Mouse (Mus musculus) neural tube, embryonic 11.5 days (tissue): ENCODE results near the gene Cacnb4. TPM values are rescaled to one million over a fixed set of nuclear protein-coding genes. Genes with fewer than 3 reads are reported as not detected.

Source experiments
- ATAC-seq: fragments of 200-750 bp; cut with Nextera tagmentation; 2 replicates; pipeline ENCODE4 v1.8.0; 2017; ENCODE audit warnings: moderate number of reproducible peaks, mild to moderate bottlenecking, moderate TSS enrichment, moderate library complexity; ENCODE audit not compliant: insufficient read depth, low FRiP score, low TSS enrichment
- DNase-seq: peaks from one replicate; pipeline ENCODE4 v3.0.0-alpha.2; 2015; ENCODE audit warnings: low spot score
- H3K27ac ChIP-seq: fragments of 300-500 bp; sonication (generic); 2 replicates; pipeline ENCODE4 v1.5.1; 2014; ENCODE audit warnings: low read depth, mild to moderate bottlenecking, low read length
- H3K27me3 ChIP-seq: fragments of 300-500 bp; sonication (generic); 2 replicates; pipeline ENCODE4 v1.6.1; 2014; ENCODE audit warnings: mild to moderate bottlenecking, low read length, mixed read lengths; ENCODE audit not compliant: control insufficient read depth, insufficient read depth
- H3K36me3 ChIP-seq: fragments of 300-500 bp; sonication (generic); 2 replicates; pipeline ENCODE4 v1.6.1; 2014; ENCODE audit warnings: mild to moderate bottlenecking, low read length, moderate library complexity, mixed read lengths; ENCODE audit not compliant: control insufficient read depth, insufficient read depth
- H3K4me1 ChIP-seq: fragments of 300-500 bp; sonication (generic); 2 replicates; pipeline ENCODE4 v1.6.1; 2014; ENCODE audit warnings: low read length, mixed read lengths; ENCODE audit not compliant: control insufficient read depth, insufficient read depth
- H3K4me2 ChIP-seq: fragments of 300-500 bp; sonication (generic); 2 replicates; pipeline ENCODE4 v1.6.1; 2014; ENCODE audit warnings: low read depth, mild to moderate bottlenecking, moderate library complexity
- H3K4me3 ChIP-seq: fragments of 300-500 bp; sonication (generic); 2 replicates; pipeline ENCODE4 v1.5.1; 2014; ENCODE audit warnings: low read depth, low read length
- H3K9ac ChIP-seq: fragments of 300-500 bp; sonication (generic); 2 replicates; pipeline ENCODE4 v1.6.1; 2014; ENCODE audit warnings: mild to moderate bottlenecking, low read length
- H3K9me3 ChIP-seq: fragments of 300-500 bp; sonication (generic); 2 replicates; pipeline ENCODE4 v1.6.1; 2016; ENCODE audit warnings: low read length; ENCODE audit not compliant: control insufficient read depth
- WGBS: fragments of 180-500 bp; shearing (Covaris S2); extraction: QIAGEN DNeasy Blood & Tissue Kit; methylation state at CpG from one replicate; pipeline ENCODE4 v1.1.7; 2014; 5-methylcytosine and 5-hydroxymethylcytosine counted together
- polyA plus RNA-seq: library from polyadenylated mRNA; unstranded; fragments of >200 nt; fragmentation: Nextera tagmentation; extraction: Ambion mirVana; gene quantifications from 2 replicates; pipeline ENCODE4 v1.2.1, GENCODE M21; 2014

Gene Cacnb4
- polyA plus RNA-seq, 1 experiment from 2014 or later = 3.2 TPM

- Histone ChIP-seq H3K36me3 (no peaks in the 10 kb centered on the region), H3K9ac (no peak overlapping the region), H3K27me3 (no peaks in the 10 kb centered on the region), H3K9me3 (no peaks in the 10 kb centered on the region), H3K27ac (no peak overlapping the region), H3K4me3 (no peak overlapping the region), H3K4me2 (no peak overlapping the region), H3K4me1 (no peaks in the 10 kb centered on the region)
- no peak for DNase-seq
- WGBS = 84% methylated on average over 7 of the region's 7 CpGs
- no peak for ATAC-seq
Observed at GRCm38 (mm10) chr2:52561137-52561536, 115.5 kb downstream of the Cacnb4 start.

GRCm38 (mm10) chr2:52560266-52560665 lies 116.4 kb downstream of the Cacnb4 start:
- DNase-seq (no peak), ATAC-seq (no peak)
- 81% methylated on average over 2 of the region's 2 CpGs for WGBS

GRCm38 (mm10) chr2:52558411-52558810 lies 118.2 kb downstream of the Cacnb4 start:
- Histone ChIP-seq H3K4me1 (no peaks in the 10 kb centered on the region), H3K9ac (no peak overlapping the region; the same call in 1 of the 2 replicates), H3K27ac (no peak overlapping the region), H3K36me3 (no peaks in the 10 kb centered on the region), H3K4me3 (no peak overlapping the region), H3K27me3 (no peaks in the 10 kb centered on the region), H3K9me3 (no peaks in the 10 kb centered on the region), H3K4me2 (peak overlapping the region; percentile 28)
- peak; percentile 90 for ATAC-seq
- peak; percentile 48 for DNase-seq
- 47% methylated on average over 8 of the region's 8 CpGs for WGBS

More at GRCm38 (mm10) chr2:52560266-52560665, 116.4 kb downstream of the Cacnb4 start:
- Histone ChIP-seq H3K4me2 (no peak overlapping the region), H3K27ac (no peak overlapping the region), H3K4me3 (no peak overlapping the region), H3K36me3 (no peaks in the 10 kb centered on the region), H3K27me3 (no peaks in the 10 kb centered on the region), H3K4me1 (no peaks in the 10 kb centered on the region), H3K9me3 (no peaks in the 10 kb centered on the region), H3K9ac (no peak overlapping the region)

- Histone ChIP-seq H3K27ac (0 out of 2 replicates have a peak overlapping the region, but pooled peaks have one; percentile 9), H3K4me1 (no peaks in the 10 kb centered on the region), H3K4me2 (peak overlapping the region; percentile 28), H3K9ac (peak overlapping the region; percentile 10), H3K36me3 (no peaks in the 10 kb centered on the region), H3K9me3 (no peaks in the 10 kb centered on the region), H3K27me3 (no peaks in the 10 kb centered on the region), H3K4me3 (peak overlapping the region; percentile 3)
- WGBS = 51% methylated on average over 12 of the region's 12 CpGs
- ATAC-seq (peak; percentile 68), DNase-seq (peak; percentile 27)
Observed at GRCm38 (mm10) chr2:52557503-52558275, 118.9 kb downstream of the Cacnb4 start.

GRCm38 (mm10) chr2:52556961-52557326 lies 119.7 kb downstream of the Cacnb4 start:
- no peaks in the 10 kb centered on the region for H3K36me3 ChIP-seq
- ATAC-seq (no peak), DNase-seq (no peak)
- no peaks in the 10 kb centered on the region for H3K27me3 ChIP-seq
- WGBS = 84% methylated on average over 4 of the region's 4 CpGs
- no peak overlapping the region for H3K9ac ChIP-seq
- H3K4me1 ChIP-seq = no peaks in the 10 kb centered on the region
- no peaks in the 10 kb centered on the region for H3K9me3 ChIP-seq
- H3K4me3 ChIP-seq = no peak overlapping the region
- H3K27ac ChIP-seq = no peak overlapping the region
- H3K4me2 ChIP-seq = peak overlapping the region; percentile 13; the same call in 1 of the 2 replicates

GRCm38 (mm10) chr2:52556298-52556960 lies 120.2 kb downstream of the Cacnb4 start:
- DNase-seq (no peak), ATAC-seq (no peak)
- Histone ChIP-seq H3K27ac (no peak overlapping the region), H3K4me2 (no peak overlapping the region), H3K4me3 (no peak overlapping the region), H3K9ac (no peak overlapping the region), H3K9me3 (no peaks in the 10 kb centered on the region), H3K4me1 (no peaks in the 10 kb centered on the region), H3K36me3 (no peaks in the 10 kb centered on the region), H3K27me3 (no peaks in the 10 kb centered on the region)
- 83% methylated on average over 20 of the region's 20 CpGs for WGBS

GRCm38 (mm10) chr2:52548401-52548800 lies 128.2 kb downstream of the Cacnb4 start:
- ATAC-seq (no peak), DNase-seq (no peak)

GRCm38 (mm10) chr2:52547331-52547730 lies 129.3 kb downstream of the Cacnb4 start:
- H3K4me2 ChIP-seq = no peak overlapping the region
- WGBS = 86% methylated on average over 11 of the region's 11 CpGs
- H3K4me1 ChIP-seq = no peaks in the 10 kb centered on the region
- H3K27ac ChIP-seq = no peak overlapping the region
- H3K27me3 ChIP-seq = no peaks in the 10 kb centered on the region
- H3K36me3 ChIP-seq = no peaks in the 10 kb centered on the region
- ATAC-seq (no peak), DNase-seq (no peak)
- no peak overlapping the region for H3K9ac ChIP-seq
- H3K9me3 ChIP-seq = no peaks in the 10 kb centered on the region
- H3K4me3 ChIP-seq = no peak overlapping the region

More at GRCm38 (mm10) chr2:52548401-52548800, 128.2 kb downstream of the Cacnb4 start:
- H3K4me2 ChIP-seq = no peak overlapping the region
- H3K27me3 ChIP-seq = no peaks in the 10 kb centered on the region
- no peaks in the 10 kb centered on the region for H3K9me3 ChIP-seq
- no peak overlapping the region for H3K9ac ChIP-seq
- no peak overlapping the region for H3K27ac ChIP-seq
- no peak overlapping the region for H3K4me3 ChIP-seq
- no peaks in the 10 kb centered on the region for H3K36me3 ChIP-seq
- H3K4me1 ChIP-seq = no peaks in the 10 kb centered on the region
- 96% methylated on average over 3 of the region's 3 CpGs for WGBS

GRCm38 (mm10) chr2:52544527-52544926 lies 132.1 kb downstream of the Cacnb4 start:
- no peaks in the 10 kb centered on the region for H3K9me3 ChIP-seq
- no peaks in the 10 kb centered on the region for H3K27me3 ChIP-seq
- DNase-seq = no peak
- H3K9ac ChIP-seq = no peak overlapping the region
- H3K27ac ChIP-seq = no peak overlapping the region
- H3K4me2 ChIP-seq = no peak overlapping the region
- no peaks in the 10 kb centered on the region for H3K36me3 ChIP-seq
- H3K4me3 ChIP-seq = no peak overlapping the region
- WGBS = 96% methylated on average over 2 of the region's 2 CpGs
- H3K4me1 ChIP-seq = no peaks in the 10 kb centered on the region
- ATAC-seq = no peak
